Mouse (Mus musculus): ENCODE data around the gene Olfr648.

Olfr648 gene

DNA sequence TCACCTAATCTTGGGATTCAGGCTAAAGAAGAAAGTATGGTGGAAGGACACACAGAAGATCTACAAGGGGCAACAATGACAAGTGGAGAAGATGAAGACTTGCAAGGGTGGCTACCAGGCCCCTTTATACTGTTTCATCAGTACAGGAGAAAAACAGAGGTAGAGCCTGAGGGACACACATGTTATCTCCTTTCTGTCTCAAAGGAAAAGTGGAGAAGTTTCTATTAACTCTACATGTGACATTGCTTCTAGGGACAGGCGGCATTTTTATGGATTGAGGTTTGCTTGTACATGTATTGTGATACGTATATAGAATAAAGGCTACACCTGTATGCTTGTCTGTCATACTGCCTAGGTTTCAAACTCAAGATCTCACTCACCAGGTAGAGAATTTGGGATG, at the start of gene Olfr648:
Olfr648 (minus strand) TSS at position 101 of the 400 bp plus-strand sequence.
- no peak for DNase-seq (ENCODE audit: low spot score)

DNA sequence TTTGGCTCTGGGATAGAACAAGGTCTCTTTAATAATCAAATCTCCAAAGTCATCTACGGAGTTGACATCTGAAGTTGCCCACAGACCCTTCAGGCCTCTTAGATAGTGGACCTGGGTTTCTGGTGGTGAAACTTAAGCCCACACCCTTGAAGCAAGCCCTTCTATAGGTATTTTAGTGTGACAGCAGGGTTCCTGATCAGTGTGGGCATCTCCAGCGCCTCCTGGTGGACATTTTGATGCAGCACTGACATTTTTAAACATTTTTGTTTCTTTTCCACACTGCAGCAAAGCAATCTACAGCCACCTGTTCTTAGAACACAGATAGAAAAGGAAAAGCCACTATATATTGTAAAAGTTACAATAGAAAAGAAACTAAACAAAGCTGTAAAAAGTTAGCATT, 48.0 kb upstream of the Olfr648 start:
- no peak for DNase-seq (ENCODE audit: low spot score)

GRCm38 (mm10) chr7:104218701-104219569, 35.7 kb upstream of the Olfr648 start, which contains the start of gene Trim6:
Trim6 (plus strand) TSS chr7:104218793.
- peak; percentile 44 for DNase-seq (ENCODE audit: low spot score)

GRCm38 (mm10) chr7:104217881-104218280, 34.7 kb upstream of the Olfr648 start:
- no peak for DNase-seq (ENCODE audit: low spot score)

DNA sequence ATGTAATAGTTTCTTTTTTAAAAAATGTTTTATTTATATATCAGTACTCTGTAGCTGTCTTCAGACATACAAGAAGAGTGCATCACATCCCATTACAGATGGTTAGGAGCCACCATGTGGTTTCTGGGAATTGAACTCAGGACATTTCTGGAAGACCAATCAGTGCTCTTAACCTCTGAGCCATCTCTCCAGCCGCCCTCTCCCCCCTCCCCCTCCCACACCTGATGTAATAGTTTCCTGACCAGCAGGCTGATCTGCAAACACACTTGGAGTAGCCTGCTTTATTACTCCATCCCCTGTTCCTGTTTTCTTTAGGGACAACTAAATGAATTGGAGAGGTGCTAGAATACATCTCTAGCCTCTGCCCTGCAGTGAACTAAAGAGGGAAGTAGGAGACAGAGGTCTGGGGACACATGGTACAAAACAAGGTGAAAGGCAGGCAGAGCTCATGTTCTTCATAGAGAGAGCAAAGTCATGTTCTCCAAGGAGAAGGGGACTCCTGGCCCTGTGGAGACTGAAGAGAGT, 32.9 kb upstream of the Olfr648 start:
- DNase-seq (ENCODE audit: low spot score), result no peak

GRCm38 (mm10) chr7:104206197-104206596, 23.0 kb upstream of the Olfr648 start:
- no peak for DNase-seq (ENCODE audit: low spot score)

GRCm38 (mm10) chr7:104199822-104200221, 16.6 kb upstream of the Olfr648 start:
- no peak for DNase-seq (ENCODE audit: low spot score)

DNA sequence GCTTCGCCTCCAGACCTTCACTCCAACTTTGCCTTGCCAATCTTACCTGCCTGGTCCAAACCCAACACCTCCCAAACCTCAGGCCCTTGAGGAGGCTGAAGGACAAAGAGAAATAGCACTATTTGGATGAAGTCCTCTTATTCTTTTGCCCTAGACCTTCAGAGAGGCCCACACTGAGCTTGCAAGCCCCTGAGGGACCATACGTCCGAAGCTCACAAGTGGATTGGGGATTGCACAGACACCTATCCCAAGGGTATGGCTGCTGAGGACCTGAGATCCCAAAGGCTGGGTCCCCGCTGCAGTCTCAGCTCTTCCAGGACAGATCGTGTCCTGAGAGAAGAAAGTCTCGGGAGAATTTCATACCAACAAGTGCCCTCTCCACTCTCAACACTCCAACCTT, 12.7 kb upstream of the Olfr648 start, which contains the start of gene Olfr649:
Olfr649 (minus strand) TSS at position 101 of the 400 bp plus-strand sequence.
- DNase-seq (ENCODE audit: low spot score), result no peak

DNA sequence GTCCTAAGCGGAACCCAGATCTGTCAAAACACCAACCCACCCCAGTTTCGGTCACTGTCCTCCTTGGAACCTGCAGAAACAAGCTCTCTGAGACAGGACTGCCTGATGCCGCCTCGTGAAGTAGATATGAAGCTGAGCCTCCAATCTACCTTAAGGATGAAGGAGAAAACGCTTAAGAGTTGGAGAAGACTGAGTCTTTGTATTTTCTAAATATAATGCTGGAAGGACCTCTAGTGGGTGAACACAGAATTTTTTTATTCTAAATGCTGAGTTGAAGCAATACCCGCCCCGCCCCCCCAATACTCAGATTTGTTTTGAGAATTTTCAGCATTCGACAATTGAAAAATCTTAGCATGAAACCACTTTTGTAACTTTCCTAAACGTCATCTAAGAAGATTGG, 8.1 kb upstream of the Olfr648 start:
- DNase-seq (ENCODE audit: low spot score), result no peak

DNA sequence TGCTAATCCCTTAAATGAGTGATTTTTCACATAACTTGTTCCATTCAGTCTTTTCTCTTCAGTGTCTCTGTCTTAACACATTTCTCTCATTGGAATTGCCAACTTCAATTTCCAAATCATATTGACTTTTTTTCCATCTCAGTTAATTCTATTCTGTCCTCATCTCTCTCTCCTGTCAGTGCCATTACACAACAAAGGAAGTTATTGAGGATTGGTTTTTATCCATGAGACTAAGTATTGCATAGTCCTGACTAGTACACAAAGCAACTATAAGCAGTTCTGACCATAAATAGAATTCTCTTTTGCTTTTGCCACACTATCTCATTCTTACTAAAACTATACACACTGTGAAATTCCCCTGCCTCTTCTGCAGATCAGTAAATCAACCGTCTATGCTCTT, 4.1 kb downstream of the Olfr648 start:
- DNase-seq (ENCODE audit: low spot score), result no peak

DNA sequence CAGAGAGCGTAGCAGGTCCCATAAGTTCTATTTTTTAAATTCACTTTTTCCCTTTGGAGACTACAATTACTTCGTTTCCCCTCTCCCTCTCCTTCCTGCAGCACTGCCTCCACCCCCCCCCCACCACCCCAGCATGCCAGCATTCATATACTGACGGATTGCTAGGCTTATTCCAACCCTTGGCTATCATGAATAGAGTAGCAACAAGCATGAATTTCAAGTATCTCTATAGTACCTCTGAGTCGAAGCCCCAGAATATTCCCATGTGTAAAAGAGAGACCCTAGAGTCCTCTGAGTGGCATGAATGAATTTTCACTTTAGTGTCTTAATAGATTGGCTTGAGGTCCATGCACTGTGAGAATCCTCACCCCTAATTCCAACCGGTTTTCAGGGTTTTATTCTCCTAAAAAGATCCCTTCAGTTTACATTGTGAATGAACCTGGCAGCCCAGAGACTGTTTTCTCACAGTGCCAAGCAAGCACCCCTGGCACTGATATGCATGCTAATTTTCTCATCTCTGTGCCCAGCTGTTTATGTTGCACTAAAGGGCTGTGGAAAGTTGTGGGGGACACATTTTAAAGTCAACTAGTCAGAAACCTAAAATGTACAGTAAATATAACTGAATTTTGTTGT, 4.7 kb downstream of the Olfr648 start:
- DNase-seq (ENCODE audit: low spot score), result no peak

DNA sequence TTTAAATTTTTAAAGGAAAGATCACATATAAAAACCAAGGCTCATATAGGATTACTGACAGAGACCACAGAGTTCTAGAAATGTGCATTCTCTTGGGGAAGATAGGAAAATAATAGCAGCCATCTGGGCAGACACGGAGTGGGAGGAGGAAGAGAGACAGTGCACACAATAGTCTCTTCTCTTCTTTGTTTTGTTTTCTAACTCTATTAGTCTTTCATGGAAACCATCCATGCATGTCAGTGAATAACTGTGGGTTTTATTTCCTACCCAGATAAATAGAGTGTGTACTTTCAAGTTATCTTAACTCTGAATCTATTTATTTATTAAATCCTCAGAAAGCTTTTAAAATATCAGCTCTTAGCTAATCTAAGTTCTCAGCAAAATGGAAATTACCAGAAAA, 8.1 kb downstream of the Olfr648 start:
- DNase-seq (ENCODE audit: low spot score), result no peak

DNA sequence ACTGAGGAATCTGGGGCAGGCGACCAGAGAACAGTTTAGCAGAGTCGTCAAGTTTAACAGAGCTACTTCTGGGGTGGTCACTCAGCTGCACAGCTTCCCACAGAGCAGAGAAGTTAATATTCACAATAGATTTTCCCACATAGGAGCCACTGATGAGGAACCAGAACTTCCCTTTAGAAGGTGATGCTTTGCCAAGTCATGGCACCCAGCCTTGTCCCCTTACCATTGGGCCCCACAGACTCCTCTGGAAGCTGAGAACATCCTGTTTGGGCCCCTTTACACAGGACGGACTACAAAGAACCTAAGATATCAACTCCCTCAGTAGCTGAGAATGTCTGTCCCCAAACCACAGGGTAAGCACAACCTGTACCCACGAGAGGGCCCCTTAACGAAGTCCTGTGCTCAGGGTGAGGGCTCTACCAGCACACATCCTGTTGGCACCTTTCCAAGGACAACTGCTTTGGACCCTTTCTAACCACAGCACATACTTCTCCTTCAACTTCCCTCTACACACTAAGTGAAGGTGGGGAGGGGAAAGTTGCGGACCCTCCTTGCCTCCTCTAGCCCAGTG, 13.5 kb downstream of the Olfr648 start:
- DNase-seq (ENCODE audit: low spot score), result no peak

DNA sequence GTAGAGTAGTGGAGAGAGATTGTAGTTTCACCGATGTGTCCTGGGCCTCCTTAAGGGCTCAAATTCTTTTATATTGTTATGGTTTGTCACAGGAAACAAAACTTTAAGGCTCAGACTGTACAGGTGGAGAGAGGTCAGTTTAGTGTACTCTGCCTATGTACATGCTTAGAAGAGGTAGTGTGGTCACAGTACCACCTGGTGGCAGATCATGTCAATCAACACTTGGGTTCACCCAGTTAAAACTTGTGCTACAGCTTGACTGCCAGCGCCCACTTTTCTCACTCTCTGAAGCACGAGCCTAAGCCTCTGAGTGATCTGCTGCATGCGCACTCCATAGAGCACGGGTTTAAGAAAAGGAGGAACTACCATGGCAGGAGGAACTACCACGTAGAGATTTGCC, 16.1 kb downstream of the Olfr648 start:
- no peak for DNase-seq (ENCODE audit: low spot score)

GRCm38 (mm10) chr7:104150456-104150855, 32.7 kb downstream of the Olfr648 start, which contains the start of gene Ubqlnl:
Ubqlnl (minus strand) TSS chr7:104150556.
- DNase-seq (ENCODE audit: low spot score), result no peak

DNA sequence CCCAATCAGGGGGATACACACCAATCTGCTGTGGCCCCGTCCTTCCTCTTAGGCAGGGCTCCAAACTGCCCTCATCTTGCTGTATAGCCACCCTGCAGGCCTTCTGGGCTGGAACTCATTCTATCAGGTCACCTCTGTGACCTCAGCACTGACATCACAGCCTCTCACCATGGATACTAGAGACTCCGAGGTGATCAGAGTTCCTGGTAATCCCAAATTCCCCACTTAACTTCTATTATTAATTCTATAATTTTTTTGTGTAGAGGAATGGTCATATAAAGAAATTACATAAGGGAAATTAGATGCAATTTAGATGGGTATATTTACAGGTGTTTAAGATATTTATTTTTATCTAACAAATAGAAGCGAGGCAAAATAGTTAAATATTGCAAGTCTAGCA, 40.0 kb downstream of the Olfr648 start, which contains the start of gene Ubqln3:
Ubqln3 (minus strand) TSS at position 101 of the 400 bp plus-strand sequence.
- no peak for DNase-seq (ENCODE audit: low spot score)

DNA sequence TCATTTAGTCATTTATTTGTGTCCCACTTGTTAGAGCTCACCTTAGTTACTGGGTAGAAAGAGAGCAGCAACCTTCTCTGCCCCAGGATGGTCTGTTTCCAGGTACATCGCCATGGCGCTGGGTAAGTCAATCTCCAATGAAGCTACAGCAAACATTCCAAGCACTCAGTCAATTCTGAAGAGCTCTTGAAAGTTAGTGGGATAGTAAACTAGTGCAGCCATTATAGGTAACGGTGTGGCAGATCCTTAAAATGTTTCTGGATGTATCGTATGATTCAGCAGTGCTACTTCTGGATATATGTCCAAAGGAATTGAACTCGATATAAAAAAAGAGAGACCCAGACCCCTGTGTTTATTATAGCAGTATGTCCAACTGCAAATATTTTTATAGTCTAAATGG, 45.9 kb downstream of the Olfr648 start, which contains the start of gene Olfr643:
Olfr643 (minus strand) TSS at position 101 of the 400 bp plus-strand sequence.
- DNase-seq (ENCODE audit: low spot score), result no peak

DNA sequence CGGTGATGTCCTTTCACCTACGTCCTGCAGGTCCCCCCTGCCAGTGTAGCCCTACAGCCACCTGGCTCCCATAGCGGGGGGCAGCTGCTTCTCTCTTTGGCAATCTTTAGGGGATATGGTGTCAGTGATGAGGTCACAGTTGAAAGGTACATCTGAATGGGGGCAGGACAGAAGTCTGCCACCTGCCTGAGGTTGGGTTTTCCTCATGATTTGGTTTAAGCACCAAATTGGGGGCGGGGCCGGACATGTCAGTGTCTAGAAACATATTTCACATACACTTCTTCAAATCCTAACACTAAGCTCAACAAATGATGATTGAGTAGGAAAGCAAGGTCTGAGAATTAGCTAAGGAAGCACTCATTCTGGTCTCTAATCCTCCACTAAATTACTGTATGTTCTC, 53.5 kb downstream of the Olfr648 start, which contains the start of gene Ubqln5:
Ubqln5 (minus strand) TSS at position 101 of the 400 bp plus-strand sequence.
- DNase-seq (ENCODE audit: low spot score), result no peak

Data from ovary, postnatal 10 days (tissue).